Mouse (Mus musculus) forebrain, embryonic 16.5 days (tissue): ENCODE results near the gene Olfr709-ps1. TPM values are rescaled to one million over a fixed set of nuclear protein-coding genes. Genes with fewer than 3 reads are reported as not detected.
"Not testable (repeated sequence)": the region's sequence is repeated elsewhere in the genome, so short reads cannot be mapped to it uniquely, and the experiment has no call there.

Experiments used
- ATAC-seq: fragments of 200-750 bp; cut with Nextera tagmentation; 2 replicates; pipeline ENCODE4 v1.8.0; 2017; ENCODE audit warnings: mild to moderate bottlenecking, moderate library complexity
- H3K27ac ChIP-seq: fragments of 300-500 bp; sonication (generic); 2 replicates; pipeline ENCODE4 v1.5.1; 2014; ENCODE audit warnings: low read length, control low read depth
- H3K27me3 ChIP-seq: fragments of 300-500 bp; sonication (generic); replicated peaks from 2 replicates; pipeline ENCODE4 v1.6.1; 2014; ENCODE audit warnings: low read length; ENCODE audit not compliant: control insufficient read depth, insufficient read depth
- H3K36me3 ChIP-seq: fragments of 300-500 bp; sonication (generic); 2 replicates; pipeline ENCODE4 v1.6.1; 2014; ENCODE audit not compliant: control insufficient read depth, insufficient read depth
- H3K4me1 ChIP-seq: fragments of 300-500 bp; sonication (generic); replicated peaks from 2 replicates; pipeline ENCODE4 v1.6.1; 2014; ENCODE audit warnings: low read length; ENCODE audit not compliant: control insufficient read depth, insufficient read depth
- H3K4me2 ChIP-seq: fragments of 300-500 bp; sonication (generic); 2 replicates; pipeline ENCODE4 v1.6.1; 2014; ENCODE audit warnings: mild to moderate bottlenecking, low read length, control low read depth
- H3K4me3 ChIP-seq: fragments of 300-500 bp; sonication (generic); replicated peaks from 2 replicates; pipeline ENCODE4 v1.5.1; 2014; ENCODE audit warnings: mild to moderate bottlenecking, low read length, control low read depth
- H3K9ac ChIP-seq: fragments of 300-500 bp; sonication (generic); replicated peaks from 2 replicates; pipeline ENCODE4 v1.6.1; 2014; ENCODE audit warnings: low read depth, low read length, control low read depth
- H3K9me3 ChIP-seq: fragments of 300-500 bp; sonication (generic); 2 replicates; pipeline ENCODE4 v1.6.1; 2016; ENCODE audit warnings: low read length; ENCODE audit not compliant: control insufficient read depth
- WGBS: fragments of 180-500 bp; shearing (Covaris S2); extraction: QIAGEN DNeasy Blood & Tissue Kit; methylation state at CpG from one replicate; pipeline ENCODE4 v1.1.7; 2014; 5-methylcytosine and 5-hydroxymethylcytosine counted together
- polyA plus RNA-seq: library from polyadenylated mRNA; unstranded; fragments of >200 nt; fragmentation: Nextera tagmentation; extraction: Ambion mirVana; gene quantifications from 2 replicates; pipeline ENCODE4 v1.2.1, GENCODE M21; 2015

The Olfr709-ps1 gene
- not detected in 2 replicates for polyA plus RNA-seq

DNA sequence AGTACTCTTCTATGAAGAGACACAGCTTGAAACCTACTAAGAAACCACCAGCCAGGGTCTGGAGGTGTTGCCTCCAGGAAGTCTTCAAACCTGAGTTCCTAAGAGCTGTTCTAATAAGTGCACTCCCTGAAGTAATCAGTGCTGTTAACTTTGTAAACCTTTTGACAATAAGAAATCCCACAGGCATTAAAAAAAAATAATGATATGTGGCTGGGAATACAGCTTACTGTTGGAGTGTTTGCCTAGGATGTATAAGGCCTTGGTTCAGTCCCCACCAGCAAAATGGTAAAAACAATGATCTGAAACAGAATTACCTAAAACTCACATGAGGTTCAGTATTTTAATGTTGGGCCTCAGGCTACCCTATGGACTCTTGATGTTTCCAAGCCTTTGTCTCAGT lies at the start of gene Olfr709-ps1:
TSS of gene Olfr709-ps1 (minus strand) at position 101 of the 400 bp plus-strand sequence.
- no peak within 1 kb of the TSS for H3K27ac ChIP-seq
- no peaks in the 10 kb centered on the region for H3K4me1 ChIP-seq
- no peaks in the 10 kb centered on the region for H3K36me3 ChIP-seq
- ATAC-seq, result no peak
- no peak within 1 kb of the TSS for H3K4me3 ChIP-seq
- H3K4me2 ChIP-seq, result no peak within 1 kb of the TSS
- no peaks in the 10 kb centered on the region for H3K27me3 ChIP-seq
- H3K9me3 ChIP-seq, result no peaks in the 10 kb centered on the region
- no peak within 1 kb of the TSS for H3K9ac ChIP-seq

DNA sequence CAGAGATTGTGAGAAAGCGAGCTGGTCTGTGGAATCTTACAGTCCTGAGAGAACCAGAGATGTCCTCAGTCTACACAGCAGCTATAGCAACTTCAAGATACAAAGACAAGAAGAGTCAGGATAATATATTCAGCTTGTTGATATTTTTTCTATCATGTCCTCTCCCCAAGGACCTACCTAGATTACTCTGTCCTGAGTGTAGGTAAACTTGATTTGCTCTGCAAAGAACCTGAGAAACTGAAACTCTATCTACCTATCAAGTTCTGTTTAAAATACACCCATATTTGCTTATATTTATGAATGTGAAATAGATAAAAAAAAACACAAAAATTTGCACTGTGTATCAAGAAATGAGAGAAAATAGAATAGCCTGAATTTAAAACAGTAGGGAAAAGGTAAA lies 43.3 kb upstream of the Olfr709-ps1 start, which contains the start of gene Olfr711:
TSS of gene Olfr711 (minus strand) at position 101 of the 400 bp plus-strand sequence.
- Histone ChIP-seq H3K36me3 (no peaks in the 10 kb centered on the region), H3K9me3 (no peaks in the 10 kb centered on the region), H3K4me1 (no peaks in the 10 kb centered on the region), H3K9ac (no peak within 1 kb of the TSS), H3K4me2 (no peak within 1 kb of the TSS), H3K27ac (no peak within 1 kb of the TSS), H3K4me3 (no peak within 1 kb of the TSS), H3K27me3 (no peaks in the 10 kb centered on the region)
- WGBS, result 68% methylated on average over 1 of the region's 1 CpGs
- ATAC-seq, result no peak

DNA sequence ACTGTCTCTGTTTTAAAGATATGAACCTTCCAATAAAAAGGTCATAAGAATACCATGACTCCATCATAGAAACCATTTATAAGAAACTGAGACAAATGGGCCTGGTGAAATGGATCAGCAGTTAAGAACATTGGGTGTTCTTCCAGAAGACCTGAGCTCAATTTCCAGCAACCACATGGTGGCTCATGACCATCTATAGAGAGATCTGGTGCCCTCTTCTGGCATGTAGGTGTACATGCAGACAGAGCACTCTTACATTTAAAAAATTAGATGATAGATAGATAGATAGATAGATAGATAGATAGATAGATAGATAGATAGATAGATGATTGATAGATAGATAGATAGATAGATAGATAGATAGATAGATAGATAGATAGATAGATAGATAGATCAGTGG lies 35.5 kb upstream of the Olfr709-ps1 start:
- not testable (repeated sequence) for H3K36me3 ChIP-seq, H3K9ac ChIP-seq, H3K27me3 ChIP-seq, H3K4me1 ChIP-seq, ATAC-seq, H3K9me3 ChIP-seq, H3K4me2 ChIP-seq, H3K4me3 ChIP-seq, H3K27ac ChIP-seq

DNA sequence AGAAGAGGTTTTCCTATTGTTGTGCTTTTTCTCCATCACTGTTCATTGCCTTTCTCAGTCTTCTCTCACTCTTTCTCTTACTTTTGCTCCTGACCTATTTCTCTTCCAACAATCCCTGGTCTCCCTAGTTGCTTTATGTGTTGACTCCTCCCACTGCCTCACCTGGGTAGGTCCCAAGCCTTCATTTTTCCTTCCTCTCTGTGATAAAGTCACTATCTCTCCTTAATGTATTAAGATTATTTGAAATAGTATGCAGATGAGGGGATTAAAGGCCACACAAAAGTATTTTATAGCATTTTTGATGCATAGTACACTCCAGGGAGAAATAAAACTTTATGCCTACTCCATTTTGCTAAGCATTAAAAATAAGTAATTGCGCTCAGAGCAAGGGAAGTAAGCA lies 31.8 kb upstream of the Olfr709-ps1 start, which contains the start of gene Olfr6:
TSS of gene Olfr6 (minus strand) at position 101 of the 400 bp plus-strand sequence.
- no peaks in the 10 kb centered on the region for H3K27me3 ChIP-seq
- no peak within 1 kb of the TSS for H3K9ac ChIP-seq
- H3K9me3 ChIP-seq, result no peaks in the 10 kb centered on the region
- no peaks in the 10 kb centered on the region for H3K36me3 ChIP-seq
- no peak within 1 kb of the TSS for H3K27ac ChIP-seq
- ATAC-seq, result no peak
- 89% methylated on average over 1 of the region's 1 CpGs for WGBS
- H3K4me1 ChIP-seq, result no peaks in the 10 kb centered on the region
- H3K4me3 ChIP-seq, result no peak within 1 kb of the TSS
- H3K4me2 ChIP-seq, result no peak within 1 kb of the TSS

DNA sequence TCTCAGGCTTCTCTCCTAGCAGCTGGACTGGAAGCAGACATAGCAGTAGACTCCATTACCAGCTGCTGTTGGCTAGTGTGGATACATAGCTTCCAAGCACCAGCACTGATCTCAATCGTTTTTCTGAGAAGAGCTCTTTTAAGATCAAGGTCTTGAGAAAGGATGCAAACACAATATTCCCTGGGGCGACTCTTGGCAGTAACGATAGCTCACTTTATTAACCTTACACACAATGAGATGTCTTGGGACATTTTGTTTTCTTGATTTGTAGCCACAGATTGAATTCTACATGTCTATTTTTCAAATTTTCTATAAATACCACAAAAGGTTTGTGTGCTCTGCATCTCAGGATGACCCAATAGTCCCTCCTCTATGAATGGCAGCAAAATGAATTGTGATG lies 16.2 kb upstream of the Olfr709-ps1 start, which contains the start of gene Olfr710:
TSS of gene Olfr710 (minus strand) at position 101 of the 400 bp plus-strand sequence.
- Histone ChIP-seq H3K9me3 (no peaks in the 10 kb centered on the region), H3K36me3 (no peaks in the 10 kb centered on the region), H3K4me1 (no peaks in the 10 kb centered on the region), H3K4me2 (no peak within 1 kb of the TSS), H3K9ac (no peak within 1 kb of the TSS), H3K4me3 (no peak within 1 kb of the TSS), H3K27ac (no peak within 1 kb of the TSS), H3K27me3 (no peaks in the 10 kb centered on the region)
- WGBS, result 83% methylated on average over 3 of the region's 3 CpGs
- ATAC-seq, result no peak

DNA sequence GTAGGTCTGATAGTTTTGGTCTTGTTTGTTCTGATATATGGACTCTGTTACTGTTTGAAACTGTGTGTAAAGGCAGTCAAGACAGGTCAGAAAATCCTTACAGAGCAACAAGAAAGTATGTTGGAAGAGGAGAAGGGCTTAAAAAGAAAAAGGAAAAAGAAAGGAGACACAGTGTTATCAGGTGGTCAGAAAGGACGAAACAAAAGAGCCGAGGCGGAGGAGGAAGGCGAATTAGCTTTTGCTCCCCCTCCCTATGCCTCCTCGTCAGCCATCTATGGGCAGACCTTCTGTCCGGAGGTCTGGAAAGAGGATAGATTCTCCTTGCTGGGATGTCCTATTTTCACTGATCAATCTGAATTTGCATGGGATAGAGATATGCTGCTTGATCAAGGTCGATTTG lies 11.1 kb downstream of the Olfr709-ps1 start:
- ATAC-seq, H3K4me1 ChIP-seq: not testable (repeated sequence)
- WGBS, result 76% methylated on average over 2 of the region's 7 CpGs

DNA sequence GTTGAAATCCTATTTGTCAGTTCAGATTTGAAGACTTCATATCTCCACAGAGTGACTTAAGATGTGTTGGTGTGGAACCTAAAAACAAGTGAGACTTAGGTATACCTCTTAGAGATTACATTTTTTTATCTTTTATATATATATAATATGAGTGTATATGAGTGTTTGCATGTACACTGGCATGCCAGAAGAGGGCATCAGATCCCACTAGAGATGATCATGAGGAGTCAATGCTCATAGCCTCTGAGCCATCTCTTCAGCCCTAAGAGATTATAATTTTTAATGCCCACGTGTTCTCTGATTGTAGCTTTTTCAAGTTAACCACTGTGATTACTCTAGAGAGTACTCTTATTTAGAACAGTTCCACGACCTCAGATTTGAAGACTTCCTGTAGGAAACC lies 24.3 kb downstream of the Olfr709-ps1 start, which contains the start of gene Olfr1532-ps1:
TSS of gene Olfr1532-ps1 (plus strand) at position 326 of the 400 bp plus-strand sequence.
- Histone ChIP-seq H3K27me3 (no peaks in the 10 kb centered on the region), H3K4me1 (no peaks in the 10 kb centered on the region), H3K9me3 (no peaks in the 10 kb centered on the region), H3K27ac (no peak within 1 kb of the TSS), H3K36me3 (no peaks in the 10 kb centered on the region), H3K4me2 (no peak within 1 kb of the TSS), H3K9ac (no peak within 1 kb of the TSS), H3K4me3 (no peak within 1 kb of the TSS)
- ATAC-seq, result no peak
- WGBS, result 73% methylated on average over 2 of the region's 2 CpGs

More for the DNA sequence above, 11.1 kb downstream of the Olfr709-ps1 start:
- not testable (repeated sequence) for H3K36me3 ChIP-seq, H3K4me3 ChIP-seq, H3K9me3 ChIP-seq, H3K4me2 ChIP-seq, H3K27ac ChIP-seq, H3K27me3 ChIP-seq, H3K9ac ChIP-seq

DNA sequence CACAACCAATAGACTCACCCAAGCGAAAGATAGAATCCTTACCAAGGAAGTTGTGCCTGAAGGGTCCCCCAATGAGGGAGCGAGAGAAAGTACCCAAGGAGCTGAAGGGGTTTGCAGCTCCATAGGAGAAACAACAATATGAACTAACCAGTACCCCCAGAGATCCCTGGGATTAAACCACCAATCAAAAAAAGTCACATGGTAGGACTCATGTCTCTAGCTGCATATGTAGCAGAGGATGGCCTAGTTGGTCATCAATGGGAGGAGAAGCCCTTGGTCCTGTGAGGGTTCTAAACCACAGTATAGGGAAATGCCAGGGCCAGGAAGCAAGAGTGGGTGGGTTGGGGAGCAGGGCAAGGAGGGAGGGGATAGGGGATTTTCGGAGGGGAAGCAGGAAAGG lies 30.9 kb downstream of the Olfr709-ps1 start, which contains the start of gene Olfr707:
TSS of gene Olfr707 (minus strand) at position 101 of the 400 bp plus-strand sequence.
- not testable (repeated sequence) for H3K9me3 ChIP-seq, H3K36me3 ChIP-seq, H3K4me3 ChIP-seq, H3K27ac ChIP-seq, H3K4me1 ChIP-seq, H3K9ac ChIP-seq, H3K27me3 ChIP-seq, H3K4me2 ChIP-seq, ATAC-seq
- 84% methylated on average over 3 of the region's 3 CpGs for WGBS

DNA sequence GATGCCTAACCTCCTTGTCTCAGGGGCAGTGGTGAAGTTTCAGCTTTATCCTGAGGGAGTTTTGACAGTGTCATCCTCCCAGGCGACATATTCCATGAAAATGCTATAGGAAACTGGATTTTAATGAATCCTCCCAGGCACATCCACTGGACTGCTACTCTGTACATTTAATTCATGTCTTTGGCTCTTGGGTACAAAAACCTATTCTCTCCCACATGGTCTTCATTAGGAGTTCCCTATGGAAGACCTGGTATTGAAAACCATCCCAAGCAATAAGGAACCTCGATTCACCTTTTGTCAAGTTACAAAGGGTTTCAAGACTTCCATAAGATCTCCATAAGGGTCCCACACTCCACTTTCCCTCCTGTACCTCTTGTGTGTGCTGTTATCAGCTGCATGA lies 44.0 kb downstream of the Olfr709-ps1 start, which contains the start of gene Olfr706:
TSS of gene Olfr706 (minus strand) at position 101 of the 400 bp plus-strand sequence.
- H3K4me1 ChIP-seq, result no peaks in the 10 kb centered on the region
- no peak within 1 kb of the TSS for H3K4me2 ChIP-seq
- H3K9ac ChIP-seq, result no peak within 1 kb of the TSS
- 84% methylated on average over 2 of the region's 2 CpGs for WGBS
- no peak for ATAC-seq
- no peaks in the 10 kb centered on the region for H3K27me3 ChIP-seq
- H3K9me3 ChIP-seq, result no peaks in the 10 kb centered on the region
- no peaks in the 10 kb centered on the region for H3K36me3 ChIP-seq
- no peak within 1 kb of the TSS for H3K27ac ChIP-seq
- no peak within 1 kb of the TSS for H3K4me3 ChIP-seq

DNA sequence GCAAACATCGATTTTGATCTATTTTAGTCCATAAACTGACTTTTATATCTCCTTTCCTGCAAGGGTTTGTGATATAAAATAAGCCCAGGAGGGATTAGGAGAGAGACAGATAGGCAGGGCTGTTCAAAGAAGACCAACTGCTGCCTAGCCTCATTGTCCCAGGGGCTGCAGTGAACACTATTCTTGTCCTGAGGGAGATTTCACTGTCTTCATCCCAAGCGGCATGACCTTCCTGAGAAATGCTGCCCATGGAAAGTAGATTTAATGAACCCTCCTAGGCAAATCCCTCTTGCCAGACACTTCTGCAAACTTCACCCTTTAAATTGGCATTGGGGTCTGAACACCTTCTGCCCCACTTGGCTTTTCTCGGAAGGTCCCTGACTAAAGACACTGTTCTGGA lies 55.2 kb downstream of the Olfr709-ps1 start, which contains the start of gene Olfr705:
TSS of gene Olfr705 (minus strand) at position 101 of the 400 bp plus-strand sequence.
- 80% methylated on average over 3 of the region's 3 CpGs for WGBS
- H3K4me1 ChIP-seq, result no peaks in the 10 kb centered on the region
- H3K4me3 ChIP-seq, result no peak within 1 kb of the TSS
- H3K36me3 ChIP-seq, result no peaks in the 10 kb centered on the region
- H3K27ac ChIP-seq, result no peak within 1 kb of the TSS
- no peak for ATAC-seq
- H3K4me2 ChIP-seq, result no peak within 1 kb of the TSS
- H3K9ac ChIP-seq, result no peak within 1 kb of the TSS
- H3K9me3 ChIP-seq, result no peaks in the 10 kb centered on the region
- no peaks in the 10 kb centered on the region for H3K27me3 ChIP-seq
